Mouse (Mus musculus): ENCODE results near the gene Vps53.

GRCm38 (mm10) chr11:76148055-76149008, 31.1 kb downstream of the Vps53 start:
- TF ChIP-seq CTCF (IDR thresholded peaks at IDR 0.05; ENCODE audit: low read depth, low read length) = no peak
- TF ChIP-seq POLR2A (IDR thresholded peaks at IDR 0.05; ENCODE audit: extremely low read depth, insufficient read depth, low read length) = no peak
